Mouse (Mus musculus) hindbrain, embryonic 14.5 days (tissue): ENCODE measurements around the gene Pak1ip1. TPM values are rescaled to one million over a fixed set of nuclear protein-coding genes. Genes with fewer than 3 reads are reported as not detected.
A peak's percentile ranks its signal among the peaks of the same experiment; 100 is the strongest.
"Not testable (repeated sequence)": the region's sequence is repeated elsewhere in the genome, so short reads cannot be mapped to it uniquely, and the experiment has no call there.

Experiments used
- ATAC-seq: fragments of 200-750 bp; cut with Nextera tagmentation; 2 replicates; pipeline ENCODE4 v1.8.0; 2017; ENCODE audit warnings: moderate number of reproducible peaks, mild to moderate bottlenecking, moderate TSS enrichment, moderate library complexity; ENCODE audit not compliant: low FRiP score
- DNase-seq: peaks from one replicate; pipeline ENCODE4 v3.0.0-alpha.2; 2015; ENCODE audit warnings: low spot score
- H3K27ac ChIP-seq: fragments of 300-500 bp; sonication (generic); 2 replicates; pipeline ENCODE4 v1.5.1; 2014; ENCODE audit warnings: mild to moderate bottlenecking, moderate library complexity
- H3K27me3 ChIP-seq: fragments of 300-500 bp; sonication (generic); 2 replicates; pipeline ENCODE4 v1.6.1; 2014; ENCODE audit warnings: mild to moderate bottlenecking, low read length, mixed read lengths; ENCODE audit not compliant: control insufficient read depth, insufficient read depth
- H3K36me3 ChIP-seq: fragments of 300-500 bp; sonication (generic); replicated peaks from 2 replicates; pipeline ENCODE4 v1.6.1; 2014; ENCODE audit not compliant: control insufficient read depth, insufficient read depth
- H3K4me1 ChIP-seq: fragments of 300-500 bp; sonication (generic); replicated peaks from 2 replicates; pipeline ENCODE4 v1.6.1; 2014; ENCODE audit warnings: antibody characterized with exemption, low read length, mixed read lengths; ENCODE audit not compliant: control insufficient read depth, insufficient read depth
- H3K4me2 ChIP-seq: fragments of 300-500 bp; sonication (generic); replicated peaks from 2 replicates; pipeline ENCODE4 v1.6.1; 2014; ENCODE audit warnings: mild to moderate bottlenecking, moderate library complexity
- H3K4me3 ChIP-seq: fragments of 300-500 bp; sonication (generic); replicated peaks from 2 replicates; pipeline ENCODE4 v1.5.1; 2014; ENCODE audit warnings: mild to moderate bottlenecking, low read length
- H3K9ac ChIP-seq: fragments of 300-500 bp; sonication (generic); 2 replicates; pipeline ENCODE4 v1.6.1; 2014
- H3K9me3 ChIP-seq: fragments of 300-500 bp; sonication (generic); 2 replicates; pipeline ENCODE4 v1.6.1; 2016; ENCODE audit warnings: low read length; ENCODE audit not compliant: control insufficient read depth
- WGBS: fragments of 180-500 bp; shearing (Covaris S2); extraction: QIAGEN DNeasy Blood & Tissue Kit; methylation state at CpG from one replicate; pipeline ENCODE4 v1.1.7; 2014; 5-methylcytosine and 5-hydroxymethylcytosine counted together
- polyA plus RNA-seq: library from polyadenylated mRNA; unstranded; fragments of >200 nt; fragmentation: Nextera tagmentation; extraction: Ambion mirVana; gene quantifications from 2 replicates; pipeline ENCODE4 v1.2.1, GENCODE M21; 2014

Pak1ip1 gene
- polyA plus RNA-seq, 1 experiment from 2014 or later: 57.0 TPM

DNA sequence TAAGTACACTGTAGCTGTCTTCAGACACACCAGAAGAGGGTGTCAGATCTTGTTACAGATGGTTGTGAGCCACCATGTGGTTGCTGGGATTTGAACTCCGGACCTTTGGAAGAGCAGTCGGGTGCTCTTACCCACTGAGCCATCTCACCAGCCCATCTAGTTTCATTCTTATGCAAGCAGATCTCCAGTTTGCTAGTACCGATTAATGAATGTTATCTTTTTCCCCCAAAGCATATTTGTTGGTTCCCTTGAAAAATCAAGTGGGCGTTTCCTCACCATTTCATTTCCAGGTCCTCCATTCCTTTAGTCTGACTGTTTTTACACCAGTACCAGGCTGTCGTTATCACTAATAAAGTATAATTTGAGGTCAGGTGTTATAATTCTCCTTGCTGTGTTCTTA lies 2.3 kb upstream of the Pak1ip1 start:
- not testable (repeated sequence) for H3K9ac ChIP-seq, H3K4me3 ChIP-seq
- WGBS: 93% methylated on average over 5 of the region's 5 CpGs

DNA sequence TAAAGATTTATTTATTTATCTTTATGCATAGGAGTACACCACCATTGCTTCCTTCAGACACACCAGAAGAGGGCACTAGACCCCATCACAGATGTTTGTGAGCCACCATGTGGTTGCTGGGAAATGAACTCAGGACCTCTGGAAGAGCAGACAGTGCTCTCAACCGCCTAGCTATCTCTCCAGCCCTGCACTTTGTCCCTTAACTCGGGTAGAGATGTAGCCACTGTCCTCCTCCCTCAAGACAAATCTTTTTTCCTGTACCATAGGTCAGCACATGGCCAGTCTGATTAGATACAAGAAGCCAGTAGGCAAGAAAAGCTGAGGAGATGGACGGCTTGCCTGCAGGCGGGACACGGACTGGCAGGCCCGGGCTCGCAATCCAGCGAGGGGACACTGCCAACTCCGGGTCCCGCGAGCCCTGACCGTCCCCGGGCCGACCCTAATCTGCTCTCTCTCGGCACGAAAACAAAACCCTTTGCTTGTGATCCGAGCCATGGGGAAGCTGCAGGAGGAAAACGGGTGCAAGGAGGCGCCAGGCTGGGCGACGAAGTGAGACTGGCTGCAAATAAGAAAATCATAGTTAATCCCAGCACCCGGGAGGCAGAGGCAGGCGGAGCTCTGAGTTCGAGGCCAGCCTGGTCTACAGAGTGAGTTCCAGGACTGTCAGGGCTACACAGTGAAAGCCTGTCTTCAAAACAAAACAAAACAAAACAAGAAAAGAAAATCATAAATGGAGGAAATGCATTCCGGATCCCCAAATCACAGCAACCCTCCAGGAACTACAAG lies 490 bp upstream of the Pak1ip1 start:
- ATAC-seq (peak; percentile 60), DNase-seq (peak; percentile 38)
- H3K4me2 ChIP-seq: peak overlapping the region; percentile 77
- WGBS: 2% methylated on average over 25 of the region's 25 CpGs
- H3K4me1 ChIP-seq: peaks cover 20% of the 10 kb centered on the region
- H3K4me3 ChIP-seq: peak overlapping the region; percentile 86
- peak overlapping the region; percentile 83 for H3K9ac ChIP-seq
- H3K36me3 ChIP-seq: peaks cover 10% of the 10 kb centered on the region
- no peaks in the 10 kb centered on the region for H3K9me3 ChIP-seq
- peak overlapping the region; percentile 95 for H3K27ac ChIP-seq
- H3K27me3 ChIP-seq: no peaks in the 10 kb centered on the region

More for the DNA sequence above, 2.3 kb upstream of the Pak1ip1 start:
- H3K9me3 ChIP-seq, H3K4me2 ChIP-seq, H3K36me3 ChIP-seq, H3K27ac ChIP-seq, H3K27me3 ChIP-seq, DNase-seq, ATAC-seq: not testable (repeated sequence)
- H3K4me1 ChIP-seq: peaks cover 20% of the 10 kb centered on the region

DNA sequence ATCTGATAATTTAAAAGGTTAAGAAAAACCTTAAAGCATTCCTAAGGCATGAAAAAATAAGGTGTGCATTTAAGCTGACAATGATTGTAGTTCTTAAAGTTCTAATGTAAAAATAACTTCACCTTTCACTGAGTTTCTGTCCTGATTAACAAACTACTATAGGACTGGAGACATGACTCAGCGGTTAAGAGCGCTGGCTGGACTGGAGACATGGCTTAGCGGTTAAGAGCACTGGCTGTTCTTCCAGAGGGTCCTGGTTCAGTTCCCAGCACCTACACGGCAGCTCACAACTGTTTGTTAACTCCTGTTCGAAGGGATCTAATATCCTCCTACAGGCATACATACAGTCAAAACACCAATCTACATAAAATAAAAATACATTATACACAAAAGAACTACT lies 1.2 kb downstream of the Pak1ip1 start:
- Histone ChIP-seq H3K27me3 (no peaks in the 10 kb centered on the region), H3K9ac (no peak overlapping the region), H3K27ac (no peak overlapping the region), H3K4me3 (peak overlapping the region; percentile 86), H3K4me2 (peak overlapping the region; percentile 91), H3K9me3 (no peaks in the 10 kb centered on the region), H3K36me3 (peaks cover 24% of the 10 kb centered on the region), H3K4me1 (peaks cover 20% of the 10 kb centered on the region)
- WGBS: 87% methylated on average over 5 of the region's 5 CpGs
- DNase-seq (no peak), ATAC-seq (no peak)

DNA sequence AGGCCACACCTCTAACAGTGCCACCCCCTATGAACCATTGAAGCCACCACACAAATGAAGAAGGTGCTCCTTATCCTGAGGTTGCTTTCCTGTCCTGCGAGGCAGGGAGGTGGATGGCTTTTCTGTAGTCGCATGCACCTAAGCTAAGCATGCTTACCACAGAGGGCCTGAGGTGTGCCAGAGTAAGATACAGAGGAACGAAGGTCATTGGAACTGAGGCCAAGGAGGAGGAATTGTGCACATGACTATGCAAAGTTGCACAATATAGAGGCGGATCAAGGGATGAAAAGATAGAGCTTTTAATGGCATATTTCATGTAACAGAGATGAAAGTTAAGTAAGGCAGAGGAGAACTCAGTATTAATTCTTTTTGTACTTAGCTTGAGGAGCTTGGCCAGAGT lies 5.4 kb downstream of the Pak1ip1 start:
- ATAC-seq (no peak), DNase-seq (no peak)
- H3K9me3 ChIP-seq: no peaks in the 10 kb centered on the region
- H3K9ac ChIP-seq: no peak overlapping the region
- WGBS: 96% methylated on average over 4 of the region's 4 CpGs
- H3K4me2 ChIP-seq: no peak overlapping the region
- H3K36me3 ChIP-seq: peaks cover 66% of the 10 kb centered on the region
- no peak overlapping the region for H3K27ac ChIP-seq
- peaks cover 11% of the 10 kb centered on the region for H3K4me1 ChIP-seq
- no peak overlapping the region for H3K4me3 ChIP-seq
- no peaks in the 10 kb centered on the region for H3K27me3 ChIP-seq

DNA sequence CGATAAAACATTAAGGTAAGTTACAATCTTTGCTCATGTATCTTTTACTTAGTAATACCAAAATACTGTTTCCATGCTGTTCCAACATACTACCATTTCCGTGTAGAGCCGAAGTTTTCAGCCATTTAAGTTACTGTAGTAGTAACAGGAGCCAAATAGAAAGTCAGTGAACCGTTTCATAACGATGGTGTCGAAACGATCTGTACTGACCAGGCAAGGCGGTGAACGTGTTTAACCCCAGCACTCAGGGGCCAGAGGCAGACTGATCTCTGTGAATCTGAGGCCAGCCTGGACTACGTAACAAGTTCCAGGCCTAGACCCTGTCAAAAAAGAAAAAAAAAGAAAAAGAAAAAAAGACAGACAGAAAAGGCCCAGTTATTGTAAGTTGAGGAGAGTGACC lies 7.4 kb downstream of the Pak1ip1 start:
- H3K4me2 ChIP-seq: no peak overlapping the region
- no peaks in the 10 kb centered on the region for H3K27me3 ChIP-seq
- H3K27ac ChIP-seq: no peak overlapping the region
- ATAC-seq: no peak
- H3K9me3 ChIP-seq: no peaks in the 10 kb centered on the region
- H3K9ac ChIP-seq: no peak overlapping the region
- H3K4me3 ChIP-seq: no peak overlapping the region
- DNase-seq: no peak
- H3K36me3 ChIP-seq: peaks cover 86% of the 10 kb centered on the region
- 94% methylated on average over 10 of the region's 10 CpGs for WGBS
- H3K4me1 ChIP-seq: no peaks in the 10 kb centered on the region

DNA sequence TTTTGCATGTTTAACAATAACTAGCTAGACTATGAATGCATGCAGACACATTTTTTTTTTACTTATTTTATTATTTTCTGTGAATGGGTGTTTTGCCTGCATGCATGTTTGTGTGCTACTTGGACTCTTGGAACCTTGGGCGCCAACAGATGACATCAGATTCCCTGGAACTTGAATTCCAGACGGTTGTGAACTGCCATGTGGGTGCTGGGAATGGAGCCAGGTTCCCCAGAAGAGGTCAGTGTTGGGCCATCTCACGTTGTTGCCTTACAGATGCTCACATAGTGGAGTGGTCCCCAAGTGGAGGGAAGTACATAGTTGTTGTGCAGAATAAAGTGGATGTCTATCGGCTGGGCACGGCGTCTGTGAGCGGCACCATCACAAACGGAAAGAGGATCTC lies 8.1 kb downstream of the Pak1ip1 start:
- DNase-seq: no peak
- Histone ChIP-seq H3K27ac (no peak overlapping the region), H3K9me3 (no peaks in the 10 kb centered on the region), H3K9ac (no peak overlapping the region), H3K4me3 (no peak overlapping the region), H3K36me3 (peaks cover 91% of the 10 kb centered on the region), H3K4me2 (no peak overlapping the region), H3K27me3 (no peaks in the 10 kb centered on the region), H3K4me1 (no peaks in the 10 kb centered on the region)
- 84% methylated on average over 8 of the region's 8 CpGs for WGBS
- ATAC-seq: no peak

DNA sequence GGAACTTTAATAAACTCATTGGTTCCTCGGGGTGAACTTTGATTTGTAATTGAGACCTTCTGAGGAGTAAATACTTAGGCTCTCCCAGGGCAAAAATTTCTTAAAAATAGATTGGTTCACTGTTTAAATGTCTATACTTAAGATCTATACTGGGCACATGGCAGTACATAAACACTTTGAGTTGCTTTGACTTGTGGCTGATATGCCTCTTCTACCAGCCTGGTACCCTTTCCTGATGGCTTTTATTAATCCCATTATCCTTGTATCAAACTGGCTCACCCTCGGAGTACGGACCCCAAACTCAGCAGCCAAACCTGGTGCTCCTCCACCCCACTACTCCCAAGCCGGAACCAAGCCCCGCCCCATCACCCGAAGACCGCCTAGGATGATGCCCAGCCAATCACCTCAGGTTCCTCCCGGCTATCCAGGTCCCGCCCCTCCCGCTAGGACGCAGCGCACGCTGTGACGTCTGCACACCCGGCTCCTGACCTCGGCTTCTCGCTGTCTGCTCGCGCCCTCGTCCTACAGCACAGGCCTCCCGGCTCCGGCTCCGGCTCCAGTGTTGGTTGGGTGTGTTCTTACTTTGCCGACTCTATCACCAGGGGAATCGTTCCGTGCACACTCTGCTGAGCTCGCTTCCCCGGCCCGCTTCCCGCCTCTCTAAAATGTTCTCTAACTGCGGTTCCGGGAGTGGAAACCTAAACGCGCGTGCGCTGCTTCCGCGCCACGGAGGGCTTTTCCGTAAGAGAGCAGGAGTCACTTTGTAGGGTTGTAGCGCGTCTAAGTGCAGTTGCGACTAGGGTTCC lies 15.2 kb downstream of the Pak1ip1 start, which contains the start of gene Tmem14c:
TSS of gene Tmem14c (plus strand) at position 464 of the 806 bp plus-strand sequence.
- H3K27ac ChIP-seq: peak within 1 kb of the TSS; percentile 84
- H3K27me3 ChIP-seq: no peaks in the 10 kb centered on the region
- peak; percentile 89 for DNase-seq
- peak; percentile 99 for ATAC-seq
- WGBS: under 1% methylated on average over 43 of the region's 43 CpGs
- peak within 1 kb of the TSS; percentile 56 for H3K4me3 ChIP-seq
- peaks cover 15% of the 10 kb centered on the region for H3K4me1 ChIP-seq
- H3K4me2 ChIP-seq: peak within 1 kb of the TSS; percentile 66
- no peaks in the 10 kb centered on the region for H3K9me3 ChIP-seq
- peaks cover 34% of the 10 kb centered on the region for H3K36me3 ChIP-seq
- H3K9ac ChIP-seq: peak within 1 kb of the TSS; percentile 61

DNA sequence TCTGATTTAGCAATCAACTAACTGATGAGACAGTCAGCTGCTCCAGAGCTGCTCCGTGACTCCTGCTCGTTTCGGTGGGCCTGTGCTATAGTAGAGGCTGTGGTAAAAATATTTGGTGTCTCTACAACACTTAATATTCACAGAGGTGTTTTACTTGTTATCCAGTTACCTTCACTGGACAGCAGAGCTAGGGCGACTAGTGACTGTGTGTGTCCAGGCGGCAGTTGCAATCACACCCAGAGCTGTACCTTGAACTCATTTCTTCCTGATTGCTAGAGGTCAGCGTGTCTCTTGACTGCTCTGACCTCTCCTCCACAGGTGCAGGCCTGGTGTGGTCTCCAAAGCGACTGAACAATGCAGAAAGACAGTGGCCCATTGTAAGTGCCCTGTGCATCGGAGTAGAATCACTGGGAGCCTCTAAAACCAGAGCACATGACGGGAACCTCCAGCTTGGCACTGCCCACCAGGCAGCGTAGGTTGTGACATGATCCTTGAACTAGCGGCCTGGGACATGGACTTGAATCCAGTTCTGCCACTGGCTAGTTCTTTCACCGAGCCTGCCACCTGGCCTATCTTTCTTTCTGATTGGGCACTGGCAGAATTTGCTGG lies 16.1 kb downstream of the Pak1ip1 start:
- Histone ChIP-seq H3K36me3 (peaks cover 33% of the 10 kb centered on the region), H3K9me3 (no peaks in the 10 kb centered on the region), H3K4me1 (peaks cover 15% of the 10 kb centered on the region), H3K27me3 (no peaks in the 10 kb centered on the region), H3K4me3 (peak overlapping the region; percentile 56), H3K9ac (peak overlapping the region; percentile 61), H3K27ac (peak overlapping the region; percentile 84; the same call in 1 of the 2 replicates), H3K4me2 (peak overlapping the region; percentile 66)
- no peak for ATAC-seq
- DNase-seq: no peak
- WGBS: 36% methylated on average over 12 of the region's 12 CpGs

DNA sequence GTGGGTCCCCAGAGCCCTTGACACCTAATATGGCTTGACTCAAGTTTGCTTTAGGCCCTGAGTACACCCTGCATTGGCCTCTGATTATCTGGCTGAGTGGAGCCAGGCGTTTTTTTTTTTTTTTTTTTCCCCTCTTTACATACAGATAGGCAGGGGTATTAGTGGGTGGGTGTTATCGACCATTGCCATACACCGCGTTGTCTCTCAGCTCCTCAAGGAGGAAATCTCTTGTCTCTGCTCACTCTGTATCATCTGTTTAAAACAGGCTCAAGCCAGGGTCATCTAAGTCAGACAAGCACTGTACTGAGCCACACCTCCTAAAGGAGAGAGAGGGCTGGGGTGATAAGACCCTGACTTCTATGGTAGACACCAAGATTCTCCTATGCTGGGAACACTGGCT lies 17.0 kb downstream of the Pak1ip1 start:
- Histone ChIP-seq H3K36me3 (peaks cover 27% of the 10 kb centered on the region), H3K27me3 (no peaks in the 10 kb centered on the region), H3K27ac (no peak overlapping the region), H3K4me3 (no peak overlapping the region), H3K9ac (no peak overlapping the region), H3K4me1 (peaks cover 15% of the 10 kb centered on the region), H3K9me3 (no peaks in the 10 kb centered on the region), H3K4me2 (peak overlapping the region; percentile 66; the same call in 1 of the 2 replicates)
- no peak for ATAC-seq
- DNase-seq: no peak
- 93% methylated on average over 4 of the region's 4 CpGs for WGBS
